Mouse (Mus musculus): ENCODE data around the gene Trp53inp2.

GRCm38 (mm10) chr2:155385090-155385489 is 4.2 kb downstream of the Trp53inp2 start:
- TF ChIP-seq POLR2A (IDR thresholded peaks at IDR 0.05; ENCODE audit: borderline replicate concordance, control insufficient read depth, low read depth, low read length) = no peak
- TF ChIP-seq CTCF (IDR thresholded peaks at IDR 0.05; ENCODE audit: control insufficient read depth, insufficient read depth, low read length) = peak; percentile 77

Data from bone marrow, adult 2 months (tissue).